Mouse (Mus musculus): Measurements from ENCODE around the gene Dmpk.
A peak's percentile ranks its signal among the peaks of the same experiment; 100 is the strongest.

The Dmpk gene

GRCm38 (mm10) chr7:19096421-19096976 is 12.8 kb downstream of the Dmpk start:
- no peak for DNase-seq (ENCODE audit: low read depth, low spot score)

GRCm38 (mm10) chr7:19097217-19097616 is 13.6 kb downstream of the Dmpk start:
- DNase-seq (ENCODE audit: low read depth, low spot score): no peak

GRCm38 (mm10) chr7:19097863-19098262 is 14.2 kb downstream of the Dmpk start:
- DNase-seq (ENCODE audit: low read depth, low spot score): no peak

GRCm38 (mm10) chr7:19098811-19099210 is 15.2 kb downstream of the Dmpk start:
- no peak for DNase-seq (ENCODE audit: low read depth, low spot score)

- DNase-seq (ENCODE audit: low read depth, low spot score): no peak
Observed at GRCm38 (mm10) chr7:19100290-19100689, 16.6 kb downstream of the Dmpk start.

GRCm38 (mm10) chr7:19103741-19104140 is 20.1 kb downstream of the Dmpk start:
- DNase-seq (ENCODE audit: low read depth, low spot score): no peak

GRCm38 (mm10) chr7:19104486-19104885 is 20.8 kb downstream of the Dmpk start:
- DNase-seq (ENCODE audit: low read depth, low spot score): no peak

GRCm38 (mm10) chr7:19107436-19107835 is 23.8 kb downstream of the Dmpk start:
- DNase-seq (ENCODE audit: low read depth, low spot score): no peak

GRCm38 (mm10) chr7:19109565-19109964 is 25.9 kb downstream of the Dmpk start:
- no peak for DNase-seq (ENCODE audit: low read depth, low spot score)

- peak; percentile 97 for DNase-seq (ENCODE audit: low read depth, low spot score)
Observed at GRCm38 (mm10) chr7:19118028-19118771, 34.6 kb downstream of the Dmpk start, which contains the start of gene Gm4969. Gm4969 (minus strand) TSS chr7:19118368.

GRCm38 (mm10) chr7:19119083-19119482 is 35.4 kb downstream of the Dmpk start:
- no peak for DNase-seq (ENCODE audit: low read depth, low spot score)

GRCm38 (mm10) chr7:19119631-19120429 is 36.2 kb downstream of the Dmpk start, which contains the start of gene Fbxo46:
Fbxo46 (plus strand) TSS chr7:19119859.
- peak; percentile 98 for DNase-seq (ENCODE audit: low read depth, low spot score)

- DNase-seq (ENCODE audit: low read depth, low spot score): no peak
Observed at GRCm38 (mm10) chr7:19121686-19122085, 38.0 kb downstream of the Dmpk start.

GRCm38 (mm10) chr7:19124713-19125112 is 41.1 kb downstream of the Dmpk start:
- DNase-seq (ENCODE audit: low read depth, low spot score): no peak

GRCm38 (mm10) chr7:19127744-19128143 is 44.1 kb downstream of the Dmpk start:
- DNase-seq (ENCODE audit: low read depth, low spot score): no peak

GRCm38 (mm10) chr7:19129396-19129795 is 45.7 kb downstream of the Dmpk start:
- no peak for DNase-seq (ENCODE audit: low read depth, low spot score)

- no peak for DNase-seq (ENCODE audit: low read depth, low spot score)
Observed at GRCm38 (mm10) chr7:19130657-19131056, 47.0 kb downstream of the Dmpk start.

GRCm38 (mm10) chr7:19131324-19131848 is 47.7 kb downstream of the Dmpk start:
- DNase-seq (ENCODE audit: low read depth, low spot score): peak; percentile 100

GRCm38 (mm10) chr7:19136168-19136567 is 52.5 kb downstream of the Dmpk start:
- DNase-seq (ENCODE audit: low read depth, low spot score): peak; percentile 54

- DNase-seq (ENCODE audit: low read depth, low spot score): no peak
Observed at GRCm38 (mm10) chr7:19136673-19137334, 53.2 kb downstream of the Dmpk start.

- DNase-seq (ENCODE audit: low read depth, low spot score): peak; percentile 85
Observed at GRCm38 (mm10) chr7:19137380-19137779, 53.7 kb downstream of the Dmpk start.

All from ZHBTc4 (cell line).